Mouse (Mus musculus): ENCODE data around the gene Gm10715. TPM values are rescaled to one million over a fixed set of nuclear protein-coding genes. Genes with fewer than 3 reads are reported as not detected.
"Not testable (repeated sequence)": the region's sequence is repeated elsewhere in the genome, so short reads cannot be mapped to it uniquely, and the experiment has no call there.

Gene Gm10715
- not detected for total RNA-seq (2021)
- long read RNA-seq, experiment 1 = 0 reads
- long read RNA-seq, experiment 2 = 0 reads

DNA sequence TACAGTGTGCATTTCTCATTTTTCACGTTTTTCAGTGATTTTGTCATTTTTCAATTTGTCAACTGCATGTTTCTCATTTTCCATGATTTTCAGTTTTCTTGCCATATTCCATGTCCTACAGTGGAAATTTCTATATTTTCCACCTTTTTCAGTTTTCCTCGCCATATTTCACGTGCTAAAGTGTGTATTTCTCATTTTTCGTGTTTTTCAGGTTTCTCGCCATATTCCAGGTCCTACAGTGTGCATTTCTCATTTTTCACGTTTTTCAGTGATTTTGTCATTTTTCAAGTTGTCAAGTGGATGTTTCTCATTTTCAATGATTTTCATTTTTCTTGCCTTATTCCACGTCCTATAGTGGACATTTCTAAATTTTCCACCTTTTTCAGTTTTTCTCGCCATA lies at the start of gene Gm10715:
Gene Gm10715 (plus strand): TSS at position 301 of the 400 bp plus-strand sequence.
- not testable (repeated sequence) for DNase-seq (ENCODE audit: low spot score in 2 of 2)

DNA sequence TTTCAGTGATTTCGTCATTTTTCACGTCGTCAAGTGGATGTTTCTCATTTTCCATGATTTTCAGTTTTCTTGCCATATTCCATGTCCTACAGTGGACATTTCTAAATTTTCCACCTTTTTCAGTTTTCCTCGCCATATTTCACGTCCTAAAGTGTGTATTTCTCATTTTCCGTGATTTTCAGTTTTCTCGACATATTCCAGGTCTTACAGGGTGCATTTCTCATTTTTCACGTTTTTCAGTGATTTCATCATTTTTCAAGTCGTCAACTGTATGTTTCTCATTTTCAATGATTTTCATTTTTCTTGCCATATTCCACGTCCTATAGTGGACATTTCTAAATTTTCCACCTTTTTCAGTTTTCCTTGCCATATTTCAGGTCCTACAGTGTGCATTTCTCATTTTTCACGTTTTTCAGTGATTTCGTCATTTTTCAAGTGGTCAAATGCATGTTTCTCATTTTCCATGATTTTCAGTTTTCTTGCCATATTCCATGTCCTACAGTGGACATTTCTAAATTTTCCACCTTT lies 36.2 kb upstream of the Gm10715 start, which contains the start of gene Gm10722:
Gene Gm10722 (plus strand): TSS at position 478 of the 528 bp plus-strand sequence.
- peak in 1 of 2 experiments; percentile 7 for DNase-seq (ENCODE audit: low spot score in 2 of 2)

GRCm38 (mm10) chr9:3001006-3001405 lies 35.7 kb upstream of the Gm10715 start:
- peak in 1 of 2 experiments; percentile 6 for DNase-seq (ENCODE audit: low spot score in 2 of 2)

DNA sequence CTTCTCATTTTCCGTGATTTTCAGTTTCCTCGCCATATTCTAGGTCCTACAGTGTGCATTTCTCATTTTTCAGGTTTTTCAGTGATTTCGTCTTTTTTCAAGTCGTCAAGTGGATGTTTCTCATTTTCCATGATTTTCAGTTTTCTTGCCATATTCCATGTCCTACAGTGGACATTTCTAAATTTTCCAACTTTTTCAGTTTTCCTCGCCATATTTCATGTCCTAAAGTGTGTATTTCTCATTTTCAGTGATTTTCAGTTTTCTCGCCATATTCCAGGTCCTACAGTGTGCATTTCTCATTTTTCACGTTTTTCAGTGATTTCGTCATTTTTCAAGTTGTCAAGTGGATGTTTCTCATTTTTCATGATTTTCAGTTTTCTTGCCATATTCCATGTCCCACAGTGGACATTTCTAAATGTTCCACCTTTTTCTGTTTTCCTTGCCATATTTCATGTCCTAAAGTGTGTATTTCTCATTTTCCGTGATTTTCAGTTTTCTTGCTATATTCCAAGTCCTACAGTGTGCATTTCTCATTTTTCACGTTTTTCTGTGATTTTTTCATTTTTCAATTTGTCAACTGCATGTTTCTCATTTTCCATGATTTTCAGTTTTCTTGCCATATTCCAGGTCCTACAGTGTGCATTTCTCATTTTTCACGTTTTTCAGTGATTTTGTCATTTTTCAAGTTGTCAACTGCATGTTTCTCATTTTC lies 34.6 kb upstream of the Gm10715 start:
- peak; percentile 88 to 100 for DNase-seq (ENCODE audit: low spot score in 2 of 2)

- DNase-seq (ENCODE audit: low spot score in 2 of 2) = not testable (repeated sequence)
Observed at GRCm38 (mm10) chr9:3002794-3003396, 33.8 kb upstream of the Gm10715 start, which contains the start of gene Gm11168. Gm11168 (plus strand) TSS chr9:3003346.

GRCm38 (mm10) chr9:3006179-3006578 lies 30.5 kb upstream of the Gm10715 start:
- DNase-seq (ENCODE audit: low spot score in 2 of 2) = not testable (repeated sequence)

DNA sequence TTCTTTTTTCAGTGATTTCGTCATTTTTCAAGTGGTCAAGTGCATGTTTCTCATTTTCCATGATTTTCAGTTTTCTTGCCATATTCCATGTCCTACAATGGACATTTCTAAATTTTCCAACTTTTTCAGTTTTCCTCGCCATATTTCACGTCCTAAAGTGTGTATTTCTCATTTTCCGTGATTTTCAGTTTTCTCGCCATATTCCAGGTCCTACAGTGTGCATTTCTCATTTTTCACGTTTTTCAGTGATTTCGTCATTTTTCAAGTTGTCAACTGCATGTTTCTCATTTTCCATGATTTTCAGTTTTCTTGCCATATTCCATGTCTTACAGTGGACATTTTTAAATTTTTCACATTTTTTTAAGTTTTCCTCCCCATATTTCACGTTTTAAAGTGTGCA lies 30.0 kb upstream of the Gm10715 start:
- peak; percentile 82 to 96 for DNase-seq (ENCODE audit: low spot score in 2 of 2)

GRCm38 (mm10) chr9:3007272-3007671 lies 29.4 kb upstream of the Gm10715 start:
- DNase-seq (ENCODE audit: low spot score in 2 of 2) = not testable (repeated sequence)

DNA sequence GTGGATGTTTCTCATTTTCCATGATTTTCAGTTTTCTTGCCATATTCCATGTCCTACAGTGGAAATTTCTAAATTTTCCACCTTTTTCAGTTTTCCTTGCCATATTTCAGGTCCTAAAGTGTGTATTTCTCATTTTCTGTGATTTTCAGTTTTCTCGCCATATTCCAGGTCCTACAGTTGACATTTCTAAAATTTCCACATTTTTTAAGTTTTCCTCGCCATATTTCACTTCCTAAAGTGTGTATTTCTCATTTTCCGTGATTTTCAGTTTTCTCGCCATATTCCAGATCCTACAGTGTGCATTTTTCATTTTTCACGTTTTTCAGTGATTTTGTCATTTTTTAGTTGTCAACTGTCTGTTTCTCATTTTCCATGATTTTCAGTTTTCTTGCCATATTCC lies 27.3 kb upstream of the Gm10715 start:
- not testable (repeated sequence) for DNase-seq (ENCODE audit: low spot score in 2 of 2)

DNA sequence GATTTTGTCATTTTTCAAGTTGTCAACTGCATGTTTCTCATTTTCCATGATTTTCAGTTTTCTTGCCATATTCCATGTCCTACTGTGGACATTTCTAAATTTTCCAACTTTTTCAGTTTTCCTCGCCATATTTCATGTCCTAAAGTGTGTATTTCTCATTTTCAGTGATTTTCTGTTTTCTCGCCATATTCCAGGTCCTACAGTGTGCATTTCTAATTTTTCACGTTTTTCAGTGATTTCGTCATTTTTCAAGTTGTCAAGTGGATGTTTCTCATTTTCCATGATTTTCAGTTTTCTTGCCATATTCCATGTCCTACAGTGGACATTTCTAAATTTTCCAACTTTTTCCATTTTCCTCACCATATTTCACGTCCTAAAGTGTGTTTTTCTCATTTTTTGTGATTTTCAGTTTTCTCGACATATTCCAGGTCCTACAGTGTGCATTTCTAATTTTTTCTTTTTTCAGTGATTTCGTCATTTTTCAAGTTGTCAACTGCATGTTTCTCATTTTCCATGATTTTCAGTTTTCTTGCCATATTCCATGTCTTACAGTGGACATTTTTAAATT lies 24.5 kb upstream of the Gm10715 start:
- DNase-seq (ENCODE audit: low spot score in 2 of 2) = not testable (repeated sequence)

DNA sequence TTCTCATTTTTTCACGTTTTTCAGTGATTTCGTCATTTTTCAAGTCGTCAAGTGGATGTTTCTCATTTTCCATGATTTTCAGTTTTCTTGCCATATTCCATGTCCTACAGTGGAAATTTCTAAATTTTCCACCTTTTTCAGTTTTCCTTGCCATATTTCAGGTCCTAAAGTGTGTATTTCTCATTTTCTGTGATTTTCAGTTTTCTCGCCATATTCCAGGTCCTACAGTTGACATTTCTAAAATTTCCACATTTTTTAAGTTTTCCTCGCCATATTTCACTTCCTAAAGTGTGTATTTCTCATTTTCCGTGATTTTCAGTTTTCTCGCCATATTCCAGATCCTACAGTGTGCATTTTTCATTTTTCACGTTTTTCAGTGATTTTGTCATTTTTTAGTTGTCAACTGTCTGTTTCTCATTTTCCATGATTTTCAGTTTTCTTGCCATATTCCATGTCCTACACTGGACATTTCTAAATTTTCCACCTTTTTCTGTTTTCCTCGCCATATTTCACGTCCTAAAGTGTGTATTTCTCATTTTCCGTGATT lies 23.9 kb upstream of the Gm10715 start, which contains the start of gene Gm10721:
Gene Gm10721 (plus strand): TSS at position 408 of the 547 bp plus-strand sequence.
- not testable (repeated sequence) for DNase-seq (ENCODE audit: low spot score in 2 of 2)

DNA sequence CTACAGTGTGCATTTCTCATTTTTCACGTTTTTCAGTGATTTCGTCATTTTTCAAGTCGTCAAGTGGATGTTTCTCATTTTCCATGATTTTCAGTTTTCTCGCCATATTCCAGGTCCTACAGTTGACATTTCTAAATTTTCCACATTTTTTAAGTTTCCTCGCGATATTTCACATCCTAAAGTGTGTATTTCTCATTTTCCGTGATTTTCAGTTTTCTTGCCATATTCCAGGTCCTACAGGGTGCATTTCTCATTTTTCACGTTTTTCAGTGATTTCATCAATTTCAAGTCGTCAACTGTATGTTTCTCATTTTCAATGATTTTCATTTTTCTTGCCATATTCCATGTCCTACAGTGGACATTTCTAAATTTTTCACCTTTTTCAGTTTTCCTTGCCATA lies 21.3 kb upstream of the Gm10715 start, which contains the start of gene Gm10720:
Gene Gm10720 (plus strand): TSS at position 301 of the 400 bp plus-strand sequence.
- DNase-seq (ENCODE audit: low spot score in 2 of 2) = not testable (repeated sequence)

DNA sequence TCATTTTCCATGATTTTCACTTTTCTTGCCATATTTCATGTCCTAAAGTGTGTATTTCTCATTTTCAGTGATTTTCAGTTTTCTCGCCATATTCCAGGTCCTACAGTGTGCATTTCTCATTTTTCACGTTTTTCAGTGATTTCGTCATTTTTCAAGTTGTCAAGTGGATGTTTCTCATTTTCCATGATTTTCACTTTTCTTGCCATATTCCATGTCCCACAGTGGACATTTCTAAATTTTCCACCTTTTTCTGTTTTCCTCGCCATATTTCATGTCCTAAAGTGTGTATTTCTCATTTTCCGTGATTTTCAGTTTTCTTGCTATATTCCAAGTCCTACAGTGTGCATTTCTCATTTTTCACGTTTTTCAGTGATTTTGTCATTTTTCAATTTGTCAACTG lies 20.8 kb upstream of the Gm10715 start:
- not testable (repeated sequence) for DNase-seq (ENCODE audit: low spot score in 2 of 2)

GRCm38 (mm10) chr9:3017108-3017507 lies 19.6 kb upstream of the Gm10715 start, which contains the start of gene Gm10719:
Gm10719 (plus strand) TSS chr9:3017408.
- DNase-seq (ENCODE audit: low spot score in 2 of 2) = not testable (repeated sequence)

DNA sequence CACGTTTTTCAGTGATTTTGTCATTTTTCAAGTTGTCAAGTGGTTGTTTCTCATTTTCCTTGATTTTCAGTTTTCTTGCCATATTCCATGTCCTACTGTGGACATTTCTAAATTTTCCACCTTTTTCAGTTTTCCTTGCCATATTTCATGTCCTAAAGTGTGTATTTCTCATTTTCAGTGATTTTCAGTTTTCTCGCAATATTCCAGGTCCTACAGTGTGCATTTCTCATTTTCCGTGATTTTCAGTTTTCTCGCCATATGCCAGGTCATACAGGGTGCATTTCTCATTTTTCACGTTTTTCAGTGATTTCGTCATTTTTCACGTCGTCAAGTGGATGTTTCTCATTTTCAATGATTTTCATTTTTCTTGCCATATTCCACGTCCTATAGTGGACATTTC lies 17.7 kb upstream of the Gm10715 start:
- not testable (repeated sequence) for DNase-seq (ENCODE audit: low spot score in 2 of 2)

- DNase-seq (ENCODE audit: low spot score in 2 of 2) = peak; percentile 28 to 58
Observed at GRCm38 (mm10) chr9:3019835-3020727, 16.6 kb upstream of the Gm10715 start.

GRCm38 (mm10) chr9:3022316-3023008 lies 14.2 kb upstream of the Gm10715 start:
- DNase-seq (ENCODE audit: low spot score in 2 of 2) = peak; percentile 46 to 80

DNA sequence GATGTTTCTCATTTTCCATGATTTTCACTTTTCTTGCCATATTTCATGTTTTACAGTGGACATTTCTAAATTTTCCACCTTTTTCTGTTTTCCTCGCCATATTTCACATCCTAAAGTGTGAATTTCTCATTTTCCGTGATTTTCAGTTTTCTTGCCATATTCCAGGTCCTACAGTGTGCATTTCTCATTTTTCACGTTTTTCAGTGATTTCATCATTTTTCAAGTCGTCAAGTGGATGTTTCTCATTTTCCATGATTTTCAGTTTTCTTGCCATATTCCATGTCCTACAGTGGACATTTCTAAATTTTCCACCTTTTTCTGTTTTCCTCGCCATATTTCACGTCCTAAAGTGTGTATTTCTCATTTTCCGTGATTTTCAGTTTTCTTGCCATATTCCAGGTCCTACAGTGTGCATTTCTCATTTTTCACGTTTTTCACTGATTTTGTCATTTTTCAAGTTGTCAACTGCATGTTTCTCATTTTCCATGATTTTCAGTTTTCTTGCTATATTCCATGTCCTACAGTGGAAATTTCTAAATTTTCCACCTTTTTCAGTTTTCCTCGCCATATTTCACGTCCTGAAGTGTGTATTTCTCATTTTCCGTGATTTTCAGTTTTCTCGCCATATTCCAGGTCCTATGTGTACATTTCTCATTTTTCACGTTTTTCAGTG lies 13.2 kb upstream of the Gm10715 start, which contains the start of gene Gm10718:
Gene Gm10718 (plus strand): TSS at position 236 of the 673 bp plus-strand sequence.
- DNase-seq (ENCODE audit: low spot score in 2 of 2) = peak in 1 of 2 experiments; percentile 4

Measured in adrenal gland, adult 18-20 months (tissue).